Mouse (Mus musculus): ENCODE data around the gene Ptprd.

GRCm38 (mm10) chr4:77640022-77640421, 571.7 kb downstream of the Ptprd start:
- TF ChIP-seq GATA1 (IDR thresholded peaks at IDR 0.05; ENCODE audit: borderline replicate concordance, low read length): no peak
- TF ChIP-seq FLI1 (IDR thresholded peaks at IDR 0.05; ENCODE audit: low read length): no peak
